Mouse (Mus musculus): ENCODE measurements around the gene Rad51b. TPM values are rescaled to one million over a fixed set of nuclear protein-coding genes. Genes with fewer than 3 reads are reported as not detected.

Rad51b gene
- polyA plus RNA-seq, 1 experiment from 2014 or later = 8.0 TPM

GRCm38 (mm10) chr12:79807410-79807847 is 510.3 kb downstream of the Rad51b start:
- peaks cover 25% of the 10 kb centered on the region for H3K4me1 ChIP-seq (ENCODE audit: insufficient read depth)
- H3K4me3 ChIP-seq (ENCODE audit: low read depth, low read length) = no peak overlapping the region
- no peaks in the 10 kb centered on the region for H3K27me3 ChIP-seq (ENCODE audit: insufficient read depth, low read length)
- ATAC-seq (ENCODE audit: insufficient read depth) (no peak), DNase-seq (no peak)
- H3K27ac ChIP-seq (ENCODE audit: low read depth) = 0 out of 2 replicates have a peak overlapping the region, but pooled peaks have one; percentile 42
- no peak for TF ChIP-seq CTCF (IDR thresholded peaks at IDR 0.05; ENCODE audit: low read depth)
- H3K4me2 ChIP-seq = no peak overlapping the region
- 34% methylated on average over 10 of the region's 10 CpGs for WGBS
- no peak overlapping the region for H3K9ac ChIP-seq
- H3K9me3 ChIP-seq (ENCODE audit: low read depth, low read length) = no peaks in the 10 kb centered on the region
- H3K36me3 ChIP-seq (ENCODE audit: insufficient read depth) = no peaks in the 10 kb centered on the region

GRCm38 (mm10) chr12:79807938-79808401 is 510.9 kb downstream of the Rad51b start:
- H3K9me3 ChIP-seq (ENCODE audit: low read depth, low read length) = no peaks in the 10 kb centered on the region
- no peak for ATAC-seq (ENCODE audit: insufficient read depth)
- H3K36me3 ChIP-seq (ENCODE audit: insufficient read depth) = no peaks in the 10 kb centered on the region
- no peak overlapping the region for H3K27ac ChIP-seq (ENCODE audit: low read depth)
- no peak overlapping the region for H3K4me3 ChIP-seq (ENCODE audit: low read depth, low read length)
- WGBS = 88% methylated on average over 8 of the region's 8 CpGs
- peaks cover 25% of the 10 kb centered on the region for H3K4me1 ChIP-seq (ENCODE audit: insufficient read depth)
- H3K9ac ChIP-seq = no peak overlapping the region
- H3K27me3 ChIP-seq (ENCODE audit: insufficient read depth, low read length) = no peaks in the 10 kb centered on the region
- no peak overlapping the region for H3K4me2 ChIP-seq
- TF ChIP-seq CTCF (IDR thresholded peaks at IDR 0.05; ENCODE audit: low read depth) = no peak
- no peak for DNase-seq

GRCm38 (mm10) chr12:79808426-79809398 is 511.6 kb downstream of the Rad51b start:
- no peak for ATAC-seq (ENCODE audit: insufficient read depth)
- H3K4me1 ChIP-seq (ENCODE audit: insufficient read depth) = peaks cover 22% of the 10 kb centered on the region
- H3K9me3 ChIP-seq (ENCODE audit: low read depth, low read length) = no peaks in the 10 kb centered on the region
- DNase-seq = no peak
- TF ChIP-seq CTCF (IDR thresholded peaks at IDR 0.05; ENCODE audit: low read depth) = no peak
- 80% methylated on average over 18 of the region's 18 CpGs for WGBS
- peak overlapping the region; percentile 36; the same call in 1 of the 2 replicates for H3K27ac ChIP-seq (ENCODE audit: low read depth)
- no peak overlapping the region for H3K4me2 ChIP-seq
- no peaks in the 10 kb centered on the region for H3K27me3 ChIP-seq (ENCODE audit: insufficient read depth, low read length)
- no peak overlapping the region for H3K4me3 ChIP-seq (ENCODE audit: low read depth, low read length)
- H3K36me3 ChIP-seq (ENCODE audit: insufficient read depth) = no peaks in the 10 kb centered on the region
- H3K9ac ChIP-seq = no peak overlapping the region

- peak; percentile 60 for DNase-seq
- H3K27me3 ChIP-seq (ENCODE audit: insufficient read depth, low read length) = no peaks in the 10 kb centered on the region
Measured at GRCm38 (mm10) chr12:79809518-79809917, 512.4 kb downstream of the Rad51b start.

DNA sequence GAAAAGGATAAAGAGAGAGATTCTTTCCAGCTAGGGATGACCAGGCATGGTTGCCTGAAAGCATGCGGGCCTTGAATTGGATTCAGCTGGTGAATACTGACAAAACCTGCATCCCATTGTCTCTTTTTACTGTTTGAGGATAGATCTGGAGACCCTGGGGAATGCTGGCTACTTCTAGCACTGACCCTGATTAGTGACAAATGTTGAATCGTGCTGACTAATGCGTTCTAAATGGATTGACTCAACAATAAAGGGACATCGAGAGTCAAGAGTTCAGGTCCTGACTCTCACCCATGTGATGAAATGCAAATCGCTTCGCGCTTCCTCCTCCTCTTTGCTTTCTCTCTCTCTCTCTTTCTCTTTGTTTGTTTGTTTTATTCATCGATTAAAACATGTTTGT is 515.3 kb downstream of the Rad51b start:
- Histone ChIP-seq H3K27ac (ENCODE audit: low read depth) (no peak overlapping the region), H3K4me2 (no peak overlapping the region), H3K27me3 (ENCODE audit: insufficient read depth, low read length) (no peaks in the 10 kb centered on the region), H3K9me3 (ENCODE audit: low read depth, low read length) (no peaks in the 10 kb centered on the region), H3K9ac (no peak overlapping the region), H3K4me3 (ENCODE audit: low read depth, low read length) (no peak overlapping the region), H3K36me3 (ENCODE audit: insufficient read depth) (no peaks in the 10 kb centered on the region), H3K4me1 (ENCODE audit: insufficient read depth) (0 out of 2 replicates have a peak, but pooled peaks cover 2% of the 10 kb centered on the region)
- 72% methylated on average over 8 of the region's 8 CpGs for WGBS
- DNase-seq = no peak
- TF ChIP-seq CTCF (IDR thresholded peaks at IDR 0.05; ENCODE audit: low read depth) = no peak
- ATAC-seq (ENCODE audit: insufficient read depth) = no peak

More at GRCm38 (mm10) chr12:79809518-79809917, 512.4 kb downstream of the Rad51b start:
- H3K4me3 ChIP-seq (ENCODE audit: low read depth, low read length) = no peak overlapping the region
- no peak overlapping the region for H3K4me2 ChIP-seq
- TF ChIP-seq CTCF (IDR thresholded peaks at IDR 0.05; ENCODE audit: low read depth) = no peak
- H3K9ac ChIP-seq = no peak overlapping the region
- no peaks in the 10 kb centered on the region for H3K36me3 ChIP-seq (ENCODE audit: insufficient read depth)
- H3K4me1 ChIP-seq (ENCODE audit: insufficient read depth) = peaks cover 17% of the 10 kb centered on the region
- no peak for ATAC-seq (ENCODE audit: insufficient read depth)
- WGBS = 68% methylated on average over 5 of the region's 5 CpGs
- no peaks in the 10 kb centered on the region for H3K9me3 ChIP-seq (ENCODE audit: low read depth, low read length)
- H3K27ac ChIP-seq (ENCODE audit: low read depth) = peak overlapping the region; percentile 36; the same call in 1 of the 2 replicates

DNA sequence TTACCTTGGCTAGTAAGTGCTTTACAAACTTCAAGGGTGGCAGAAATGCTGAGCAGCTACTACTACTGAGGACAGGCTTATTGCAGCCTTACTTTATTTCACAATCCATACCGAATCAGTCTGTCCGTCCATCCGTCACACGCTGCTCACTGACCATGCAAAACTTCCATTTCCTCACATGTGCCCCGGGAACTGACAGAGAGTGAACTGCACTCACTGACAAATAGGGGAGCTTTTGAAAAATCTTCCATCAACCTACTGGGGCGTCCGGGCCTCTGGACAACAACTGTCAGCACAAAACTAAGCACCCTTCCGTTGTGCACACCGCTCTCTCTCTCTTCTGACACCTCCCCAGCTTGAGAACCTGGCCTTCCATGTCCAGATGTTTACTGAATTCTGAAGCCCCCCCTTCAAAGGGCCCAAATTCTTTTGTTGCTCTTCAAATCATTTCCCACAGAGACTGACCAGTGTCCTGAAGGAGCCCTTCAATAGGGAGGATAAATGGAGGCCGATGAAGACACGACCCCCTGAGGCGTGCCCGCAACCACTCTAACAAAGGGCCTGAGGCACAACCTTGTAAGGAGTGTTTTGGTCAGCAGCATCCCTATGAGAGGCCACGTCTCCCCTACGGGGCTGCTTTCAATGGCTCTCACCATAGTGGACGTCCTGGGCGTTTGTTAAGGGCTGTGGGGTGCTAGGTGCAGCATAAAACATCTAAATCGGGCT is 515.9 kb downstream of the Rad51b start:
- 68% methylated on average over 18 of the region's 18 CpGs for WGBS
- Histone ChIP-seq H3K9me3 (ENCODE audit: low read depth, low read length) (no peaks in the 10 kb centered on the region), H3K4me1 (ENCODE audit: insufficient read depth) (no peaks in the 10 kb centered on the region), H3K36me3 (ENCODE audit: insufficient read depth) (no peaks in the 10 kb centered on the region), H3K27me3 (ENCODE audit: insufficient read depth, low read length) (no peaks in the 10 kb centered on the region), H3K4me3 (ENCODE audit: low read depth, low read length) (no peak overlapping the region), H3K27ac (ENCODE audit: low read depth) (no peak overlapping the region; the same call in 1 of the 2 replicates), H3K9ac (no peak overlapping the region), H3K4me2 (no peak overlapping the region)
- DNase-seq = no peak
- TF ChIP-seq CTCF (IDR thresholded peaks at IDR 0.05; ENCODE audit: low read depth) = no peak
- no peak for ATAC-seq (ENCODE audit: insufficient read depth)

Data from lung, embryonic 14.5 days (tissue).